Mouse (Mus musculus) neural tube, embryonic 12.5 days (tissue): ENCODE measurements around the gene Kdelr2. TPM values are rescaled to one million over a fixed set of nuclear protein-coding genes. Genes with fewer than 3 reads are reported as not detected.

Experiments used
- ATAC-seq: fragments of 200-750 bp; cut with Nextera tagmentation; 2 replicates; pipeline ENCODE4 v1.8.0; 2017; ENCODE audit warnings: low read depth, mild to moderate bottlenecking, moderate TSS enrichment, moderate library complexity; ENCODE audit not compliant: low FRiP score
- H3K27ac ChIP-seq: fragments of 300-500 bp; sonication (generic); 2 replicates; pipeline ENCODE4 v1.5.1; 2016
- H3K27me3 ChIP-seq: fragments of 300-500 bp; sonication (generic); replicated peaks from 2 replicates; pipeline ENCODE4 v1.6.1; 2016; ENCODE audit warnings: mild to moderate bottlenecking
- H3K36me3 ChIP-seq: fragments of 300-500 bp; sonication (generic); 2 replicates; pipeline ENCODE4 v1.6.1; 2016; ENCODE audit warnings: mild to moderate bottlenecking
- H3K4me1 ChIP-seq: fragments of 300-500 bp; sonication (generic); 2 replicates; pipeline ENCODE4 v1.6.1; 2016
- H3K4me2 ChIP-seq: fragments of 300-500 bp; sonication (generic); replicated peaks from 2 replicates; pipeline ENCODE4 v1.6.1; 2016; ENCODE audit warnings: mild to moderate bottlenecking
- H3K4me3 ChIP-seq: fragments of 300-500 bp; sonication (generic); 2 replicates; pipeline ENCODE4 v1.5.1; 2016
- H3K9ac ChIP-seq: fragments of 300-500 bp; sonication (generic); 2 replicates; pipeline ENCODE4 v1.6.1; 2016; ENCODE audit warnings: mild to moderate bottlenecking
- H3K9me3 ChIP-seq: fragments of 300-500 bp; sonication (generic); 2 replicates; pipeline ENCODE4 v1.6.1; 2016; ENCODE audit warnings: mild to moderate bottlenecking
- WGBS: fragments of 180-500 bp; shearing (Covaris S2); methylation state at CpG from one replicate; pipeline ENCODE4 v1.1.7; 2016; 5-methylcytosine and 5-hydroxymethylcytosine counted together
- polyA plus RNA-seq: library from polyadenylated mRNA; unstranded; fragments of >200 nt; fragmentation: Nextera tagmentation; extraction: Ambion mirVana; gene quantifications from 2 replicates; pipeline ENCODE4 v1.2.1, GENCODE M21; 2016

Kdelr2 gene
- polyA plus RNA-seq, 1 experiment from 2014 or later: 164 TPM

GRCm38 (mm10) chr5:143405200-143405599 lies 1.6 kb downstream of the Kdelr2 start:
- Histone ChIP-seq H3K4me1 (peaks cover 19% of the 10 kb centered on the region), H3K27ac (no peak overlapping the region), H3K4me3 (no peak overlapping the region), H3K4me2 (peak overlapping the region; percentile 91), H3K9me3 (no peaks in the 10 kb centered on the region), H3K9ac (no peak overlapping the region), H3K36me3 (peaks cover 19% of the 10 kb centered on the region), H3K27me3 (no peaks in the 10 kb centered on the region)
- 92% methylated on average over 9 of the region's 9 CpGs for WGBS
- ATAC-seq: no peak

GRCm38 (mm10) chr5:143406548-143406947 lies 2.9 kb downstream of the Kdelr2 start:
- Histone ChIP-seq H3K9ac (no peak overlapping the region), H3K4me3 (no peak overlapping the region), H3K27ac (no peak overlapping the region), H3K9me3 (no peaks in the 10 kb centered on the region), H3K27me3 (no peaks in the 10 kb centered on the region), H3K4me2 (no peak overlapping the region), H3K4me1 (peaks cover 19% of the 10 kb centered on the region), H3K36me3 (peaks cover 19% of the 10 kb centered on the region)
- WGBS: 93% methylated on average over 9 of the region's 9 CpGs
- ATAC-seq: no peak

- no peaks in the 10 kb centered on the region for H3K9me3 ChIP-seq
- peaks cover 37% of the 10 kb centered on the region for H3K36me3 ChIP-seq
- WGBS: 84% methylated on average over 3 of the region's 3 CpGs
- no peak overlapping the region for H3K9ac ChIP-seq
- no peaks in the 10 kb centered on the region for H3K27me3 ChIP-seq
- no peak overlapping the region for H3K4me3 ChIP-seq
- H3K4me2 ChIP-seq: no peak overlapping the region
- peaks cover 10% of the 10 kb centered on the region for H3K4me1 ChIP-seq
- no peak for ATAC-seq
- no peak overlapping the region for H3K27ac ChIP-seq
Observed at GRCm38 (mm10) chr5:143409239-143409638, 5.6 kb downstream of the Kdelr2 start.

- 0 out of 2 replicates have a peak overlapping the region, but pooled peaks have one; percentile 29 for H3K9ac ChIP-seq
- H3K27ac ChIP-seq: no peak overlapping the region
- H3K4me3 ChIP-seq: no peak overlapping the region
- H3K36me3 ChIP-seq: peaks cover 44% of the 10 kb centered on the region
- no peak for ATAC-seq
- no peaks in the 10 kb centered on the region for H3K9me3 ChIP-seq
- H3K27me3 ChIP-seq: no peaks in the 10 kb centered on the region
- H3K4me1 ChIP-seq: no peaks in the 10 kb centered on the region
- H3K4me2 ChIP-seq: no peak overlapping the region
- 92% methylated on average over 4 of the region's 4 CpGs for WGBS
Observed at GRCm38 (mm10) chr5:143410841-143411395, 7.3 kb downstream of the Kdelr2 start.

- WGBS: 90% methylated on average over 4 of the region's 4 CpGs
Observed at GRCm38 (mm10) chr5:143421484-143421883, 17.8 kb downstream of the Kdelr2 start.

GRCm38 (mm10) chr5:143422990-143423389 lies 19.4 kb downstream of the Kdelr2 start:
- WGBS: 89% methylated on average over 4 of the region's 4 CpGs
- H3K4me1 ChIP-seq: no peaks in the 10 kb centered on the region
- no peaks in the 10 kb centered on the region for H3K9me3 ChIP-seq
- H3K4me3 ChIP-seq: no peak overlapping the region
- H3K9ac ChIP-seq: no peak overlapping the region
- H3K36me3 ChIP-seq: peaks cover 33% of the 10 kb centered on the region
- H3K27ac ChIP-seq: no peak overlapping the region
- no peak overlapping the region for H3K4me2 ChIP-seq
- no peaks in the 10 kb centered on the region for H3K27me3 ChIP-seq
- ATAC-seq: no peak

More at GRCm38 (mm10) chr5:143421484-143421883, 17.8 kb downstream of the Kdelr2 start:
- Histone ChIP-seq H3K9ac (no peak overlapping the region), H3K27ac (no peak overlapping the region), H3K27me3 (no peaks in the 10 kb centered on the region), H3K4me3 (no peak overlapping the region), H3K4me2 (no peak overlapping the region), H3K9me3 (no peaks in the 10 kb centered on the region), H3K36me3 (peaks cover 48% of the 10 kb centered on the region), H3K4me1 (no peaks in the 10 kb centered on the region)
- ATAC-seq: no peak

- H3K4me2 ChIP-seq: no peak overlapping the region
- H3K27me3 ChIP-seq: no peaks in the 10 kb centered on the region
- no peak for ATAC-seq
- H3K4me1 ChIP-seq: no peaks in the 10 kb centered on the region
- H3K9me3 ChIP-seq: no peaks in the 10 kb centered on the region
- H3K27ac ChIP-seq: no peak overlapping the region
- no peak overlapping the region for H3K4me3 ChIP-seq
- no peak overlapping the region for H3K9ac ChIP-seq
- WGBS: 34% methylated on average over 6 of the region's 6 CpGs
- peaks cover 23% of the 10 kb centered on the region for H3K36me3 ChIP-seq
Observed at GRCm38 (mm10) chr5:143423899-143424519, 20.4 kb downstream of the Kdelr2 start.

GRCm38 (mm10) chr5:143434421-143434820 lies 30.8 kb downstream of the Kdelr2 start:
- Histone ChIP-seq H3K4me2 (no peak overlapping the region), H3K9ac (no peak overlapping the region), H3K27ac (no peak overlapping the region), H3K4me1 (no peaks in the 10 kb centered on the region), H3K4me3 (no peak overlapping the region), H3K27me3 (no peaks in the 10 kb centered on the region), H3K36me3 (no peaks in the 10 kb centered on the region), H3K9me3 (no peaks in the 10 kb centered on the region)
- 2% methylated on average over 4 of the region's 4 CpGs for WGBS
- ATAC-seq: no peak

- H3K4me1 ChIP-seq: no peaks in the 10 kb centered on the region
- H3K36me3 ChIP-seq: no peaks in the 10 kb centered on the region
- H3K27me3 ChIP-seq: no peaks in the 10 kb centered on the region
- H3K9me3 ChIP-seq: no peaks in the 10 kb centered on the region
- H3K4me2 ChIP-seq: no peak overlapping the region
- 71% methylated on average over 3 of the region's 3 CpGs for WGBS
- H3K9ac ChIP-seq: no peak overlapping the region
- no peak for ATAC-seq
- H3K27ac ChIP-seq: no peak overlapping the region
- H3K4me3 ChIP-seq: no peak overlapping the region
Observed at GRCm38 (mm10) chr5:143441298-143441697, 37.7 kb downstream of the Kdelr2 start.

- H3K4me3 ChIP-seq: no peak overlapping the region
- H3K36me3 ChIP-seq: no peaks in the 10 kb centered on the region
- no peaks in the 10 kb centered on the region for H3K4me1 ChIP-seq
- no peak overlapping the region for H3K27ac ChIP-seq
- H3K27me3 ChIP-seq: no peaks in the 10 kb centered on the region
- no peaks in the 10 kb centered on the region for H3K9me3 ChIP-seq
- H3K4me2 ChIP-seq: no peak overlapping the region
- 86% methylated on average over 12 of the region's 12 CpGs for WGBS
- no peak for ATAC-seq
- no peak overlapping the region for H3K9ac ChIP-seq
Observed at GRCm38 (mm10) chr5:143441753-143442152, 38.1 kb downstream of the Kdelr2 start.

- H3K4me3 ChIP-seq: peak overlapping the region; percentile 73
- H3K27ac ChIP-seq: no peak overlapping the region
- peak overlapping the region; percentile 90 for H3K4me2 ChIP-seq
- H3K27me3 ChIP-seq: no peaks in the 10 kb centered on the region
- H3K9ac ChIP-seq: peak overlapping the region; percentile 75
- H3K36me3 ChIP-seq: peaks cover 17% of the 10 kb centered on the region
- 82% methylated on average over 11 of the region's 11 CpGs for WGBS
- H3K9me3 ChIP-seq: no peaks in the 10 kb centered on the region
- ATAC-seq: no peak
- H3K4me1 ChIP-seq: peaks cover 18% of the 10 kb centered on the region
Observed at GRCm38 (mm10) chr5:143463671-143464070, 60.0 kb downstream of the Kdelr2 start.

- peak within 1 kb of the TSS; percentile 75 for H3K9ac ChIP-seq
- H3K4me1 ChIP-seq: peaks cover 18% of the 10 kb centered on the region
- peak within 1 kb of the TSS; percentile 73 for H3K4me3 ChIP-seq
- peak; percentile 95 for ATAC-seq
- no peaks in the 10 kb centered on the region for H3K27me3 ChIP-seq
- WGBS: 2% methylated on average over 43 of the region's 43 CpGs
- no peaks in the 10 kb centered on the region for H3K9me3 ChIP-seq
- H3K4me2 ChIP-seq: peak within 1 kb of the TSS; percentile 90
- H3K36me3 ChIP-seq: peaks cover 18% of the 10 kb centered on the region
- no peak within 1 kb of the TSS for H3K27ac ChIP-seq
Observed at GRCm38 (mm10) chr5:143464100-143464756, 60.6 kb downstream of the Kdelr2 start, which contains the start of gene Daglb. Gene Daglb (plus strand): TSS chr5:143464584.
